Comparison of ENCODE assay signal across 14 mouse cellular contexts in the genomic region with DNA sequence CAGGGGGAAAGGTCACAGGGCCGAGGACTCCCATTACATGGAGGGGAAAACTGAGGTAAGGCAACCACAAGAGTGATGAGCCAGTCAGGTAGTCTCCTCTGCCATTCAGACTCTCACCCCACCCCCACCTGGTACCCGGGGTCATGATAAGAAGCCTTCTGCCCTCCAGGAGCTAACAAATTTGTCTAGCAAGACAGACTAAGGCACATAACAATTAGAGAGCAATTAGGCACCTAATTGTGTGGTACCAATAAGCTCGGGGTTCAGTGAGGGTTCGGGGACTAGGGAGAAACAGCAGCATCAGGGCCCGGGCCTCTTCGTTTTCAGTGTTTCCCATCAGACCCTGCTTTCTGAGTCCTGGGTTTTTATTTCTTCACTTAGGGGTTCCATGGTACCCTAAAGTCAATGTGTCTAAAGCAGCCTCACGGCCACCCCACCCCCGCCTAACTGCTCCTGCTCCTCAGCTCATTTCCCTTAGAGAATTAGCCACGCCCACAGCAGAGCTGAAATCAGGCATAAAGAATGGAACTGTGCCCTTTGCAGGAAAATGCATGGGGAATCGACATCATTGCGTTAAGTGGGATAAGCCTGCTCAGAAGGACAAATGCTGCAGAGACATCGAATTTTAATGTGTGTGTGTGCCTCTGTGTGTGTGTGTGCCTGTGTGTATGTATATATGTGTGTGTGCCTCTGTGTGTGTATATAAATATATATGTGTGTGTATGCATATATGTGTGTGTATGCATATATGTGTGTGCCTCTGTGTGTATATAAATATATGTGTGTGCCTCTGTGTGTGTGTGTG.
DNase-seq lines count a peak whose midpoint lies in the region; ATAC-seq lines count a peak whose summit lies in the region.
"Had no signal": no experiment of that assay in that cellular context is flagged by ENCODE, and none has a peak within 500 bp of the region (broad histone marks: within the 10 kb centered on the region; RNA-seq: fewer than 3 reads in every experiment).

No protein-coding gene starts in this region.

- H3K9ac ChIP-seq in hindbrain, embryonic 13.5 days, result no peak overlapping the region
- no peak overlapping the region for H3K9ac ChIP-seq in midbrain, embryonic 16.5 days (ENCODE audit: low read depth, low read length)
- H3K9ac ChIP-seq: limb, embryonic 12.5 days; liver, embryonic 14.5 days; neural tube, embryonic 12.5 days had no signal

- peak overlapping the region; percentile 79 for H3K27ac ChIP-seq in forebrain, embryonic 10.5 days
- peak overlapping the region; percentile 91 for H3K27ac ChIP-seq in hindbrain, embryonic 13.5 days
- peak overlapping the region; percentile 75 for H3K27ac ChIP-seq in midbrain, embryonic 16.5 days (ENCODE audit: low read length)
- H3K27ac ChIP-seq: limb, embryonic 12.5 days; liver, embryonic 14.5 days had no signal

- H3K4me2 ChIP-seq in hindbrain, embryonic 13.5 days, result no peak overlapping the region
- H3K4me2 ChIP-seq in midbrain, embryonic 16.5 days (ENCODE audit: low read length), result no peak overlapping the region

- peak; percentile 55 for DNase-seq in embryo, embryonic 10.5 days (ENCODE audit: low spot score)
- DNase-seq in forebrain, embryonic 10.5 days (ENCODE audit: extremely low spot score, low spot score), result peak; percentile 33
- no peak for DNase-seq in urinary bladder, postnatal 10 days (ENCODE audit: low spot score)
- no peak for DNase-seq in left cerebral cortex, adult 8-10 months (ENCODE audit: low spot score in 2 of 2)
- no peak for DNase-seq in kidney, postnatal 25 days
- DNase-seq: cerebellum, adult 2 months; kidney, adult 8-10 months; lung, postnatal 10 days; thymus, postnatal 36 days had no signal

- no peaks in the 10 kb centered on the region for H3K36me3 ChIP-seq in forebrain, embryonic 10.5 days (replicated peaks)
- no peaks in the 10 kb centered on the region for H3K36me3 ChIP-seq in hindbrain, embryonic 13.5 days
- H3K36me3 ChIP-seq in midbrain, embryonic 16.5 days (ENCODE audit: control insufficient read depth, insufficient read depth, low read length), result no peaks in the 10 kb centered on the region
- H3K36me3 ChIP-seq: limb, embryonic 12.5 days; neural tube, embryonic 12.5 days had no signal

- H3K4me1 ChIP-seq in forebrain, embryonic 10.5 days, result peaks cover 42% of the 10 kb centered on the region
- peaks cover 33% of the 10 kb centered on the region for H3K4me1 ChIP-seq in hindbrain, embryonic 13.5 days (replicated peaks)
- peaks cover 19% of the 10 kb centered on the region for H3K4me1 ChIP-seq in midbrain, embryonic 16.5 days (ENCODE audit: control insufficient read depth, insufficient read depth, low read length)

- no peak for ATAC-seq in hindbrain, embryonic 13.5 days (ENCODE audit: low FRiP score)
- ATAC-seq in midbrain, embryonic 16.5 days, result no peak

- H3K9me3 ChIP-seq in forebrain, embryonic 10.5 days, result peaks cover 12% of the 10 kb centered on the region
- peaks cover 8% of the 10 kb centered on the region; the same call in 1 of the 2 replicates for H3K9me3 ChIP-seq in hindbrain, embryonic 13.5 days
- H3K9me3 ChIP-seq in midbrain, embryonic 16.5 days (replicated peaks; ENCODE audit: control insufficient read depth, low read length, poor library complexity, severe bottlenecking), result peaks cover 5% of the 10 kb centered on the region; the same call in 1 of the 2 replicates

- WGBS in forebrain, embryonic 10.5 days, result 39% methylated on average over 12 of the region's 12 CpGs
- 41% methylated on average over 12 of the region's 12 CpGs for WGBS in hindbrain, embryonic 13.5 days
- WGBS in midbrain, embryonic 16.5 days, result 45% methylated on average over 12 of the region's 12 CpGs

- H3K27me3 ChIP-seq in forebrain, embryonic 10.5 days (ENCODE audit: poor library complexity, severe bottlenecking), result peaks cover 75% of the 10 kb centered on the region
- H3K27me3 ChIP-seq in hindbrain, embryonic 13.5 days, result peaks cover 9% of the 10 kb centered on the region; the same call in 1 of the 2 replicates
- no peaks in the 10 kb centered on the region for H3K27me3 ChIP-seq in midbrain, embryonic 16.5 days (ENCODE audit: control insufficient read depth, insufficient read depth, low read depth, low read length)
- H3K27me3 ChIP-seq: neural tube, embryonic 12.5 days had no signal

- H3K4me3 ChIP-seq in forebrain, embryonic 10.5 days, result peak overlapping the region; percentile 34; the same call in 1 of the 2 replicates
- H3K4me3 ChIP-seq in hindbrain, embryonic 13.5 days, result no peak overlapping the region
- no peak overlapping the region for H3K4me3 ChIP-seq in midbrain, embryonic 16.5 days (ENCODE audit: low read depth, low read length)
- H3K4me3 ChIP-seq: limb, embryonic 12.5 days; neural tube, embryonic 12.5 days had no signal

Comparison
In these comparisons a context has a peak if more than half of its experiments do, and no peak if none do; other contexts are left out.
1. DNase-seq: peak in embryo, embryonic 10.5 days (single experiment) and forebrain, embryonic 10.5 days (single experiment); none in urinary bladder, postnatal 10 days (single experiment), left cerebral cortex, adult 8-10 months (0 of 2) and kidney, postnatal 25 days (0 of 2).
2. Peak in every context shown above with its lines, with median percentiles within 50 percentile points of each other: H3K27ac ChIP-seq.